Mouse (Mus musculus) heart, adult 2 months (tissue): ENCODE results near the gene Trim28.

Experiments
- EP300 ChIP-seq: fragments of 200-500 bp; IDR thresholded peaks from 2 replicates; pipeline ENCODE4 v1.6.1; 2011; ENCODE audit warnings: low read depth, low read length, control low read depth; ENCODE audit not compliant: insufficient read depth
- POLR2A ChIP-seq: fragments of 200-500 bp; IDR thresholded peaks from 2 replicates; pipeline ENCODE4 v1.6.1; 2011; ENCODE audit warnings: mild to moderate bottlenecking, low read depth, low read length, control low read depth; ENCODE audit not compliant: insufficient read depth

- no peak for TF ChIP-seq POLR2A
- TF ChIP-seq EP300 = no peak
Measured at GRCm38 (mm10) chr7:12957511-12957910, 41.4 kb upstream of the Trim28 start.
